Mouse (Mus musculus) brain, embryonic 14.5 days (tissue): Measurements from ENCODE around the gene Ikbke. TPM values are rescaled to one million over a fixed set of nuclear protein-coding genes. Genes with fewer than 3 reads are reported as not detected.
"Not testable (repeated sequence)": the region's sequence is repeated elsewhere in the genome, so short reads cannot be mapped to it uniquely, and the experiment has no call there.

Experiments
- DNase-seq: peaks from one replicate; pipeline ENCODE4 v3.0.0-alpha.2; 2011; ENCODE audit warnings: low read depth
- CTCF ChIP-seq: fragments of 200-500 bp; IDR thresholded peaks from 2 replicates; pipeline ENCODE4 v1.5.1; 2012; ENCODE audit warnings: inconsistent platforms, mild to moderate bottlenecking, moderate library complexity, borderline replicate concordance; ENCODE audit not compliant: insufficient read depth, insufficient read length; ENCODE audit errors: extremely low read depth
- POLR2A ChIP-seq: fragments of 200-500 bp; IDR thresholded peaks from 2 replicates; pipeline ENCODE4 v1.6.1; 2012; ENCODE audit warnings: mild to moderate bottlenecking, inconsistent platforms, borderline replicate concordance; ENCODE audit not compliant: poor library complexity, insufficient read depth, insufficient read length, severe bottlenecking; ENCODE audit errors: extremely low read depth
- polyA plus RNA-seq: library from polyadenylated mRNA; depleted of rRNA; stranded (reverse); fragments of >200 nt; gene quantifications from 2 replicates; pipeline ENCODE4 v1.2.3, GENCODE M21; 2012; rRNA removed

The Ikbke gene
- polyA plus RNA-seq: 1.2 and 1.8 TPM in 2 replicates

- no peak for TF ChIP-seq POLR2A
- no peak for TF ChIP-seq CTCF
- DNase-seq: no peak
Measured at GRCm38 (mm10) chr1:131279456-131279776, at the start of gene Ikbke. Ikbke (minus strand) TSS chr1:131279606.

DNA sequence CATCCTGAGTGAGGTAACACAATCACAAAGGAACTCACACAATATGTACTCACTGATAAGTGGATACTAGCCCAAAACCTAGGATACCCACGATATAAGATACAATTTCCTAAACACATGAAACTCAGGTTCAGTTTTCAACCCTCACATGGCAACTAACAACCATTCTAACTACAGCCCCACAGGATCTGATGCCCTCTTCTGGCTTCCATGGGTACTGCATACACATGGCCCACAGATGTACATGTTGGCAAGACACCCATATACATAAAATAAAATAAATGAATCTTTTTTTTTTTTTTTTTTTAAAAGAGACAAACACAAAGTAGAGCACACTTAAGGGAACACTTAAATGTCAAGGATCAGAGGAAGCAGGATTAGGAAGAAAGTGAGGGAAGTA, 49.7 kb upstream of the Ikbke start:
- DNase-seq: not testable (repeated sequence)
- peak; percentile 20; the same call in 1 of the 2 replicates for TF ChIP-seq CTCF

DNA sequence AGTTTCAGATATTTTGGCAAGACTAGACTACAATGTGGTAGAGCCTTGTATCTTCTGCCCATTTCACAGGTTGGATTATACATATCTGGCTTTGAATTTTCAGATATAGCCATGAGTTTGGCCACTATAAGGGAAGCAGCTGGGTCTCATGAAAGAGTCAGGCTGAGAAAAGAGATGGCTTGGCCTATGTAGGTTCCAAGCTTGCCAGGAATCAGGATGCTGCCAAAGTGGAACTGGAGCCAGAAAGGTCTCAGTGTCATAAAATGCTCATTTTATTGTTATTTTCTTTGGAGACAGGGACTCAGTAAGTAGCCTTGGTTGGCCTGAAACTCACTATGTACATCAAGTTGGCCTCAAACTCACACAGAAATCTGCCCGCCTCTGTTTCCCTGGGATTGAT, 47.8 kb upstream of the Ikbke start:
- TF ChIP-seq POLR2A: no peak
- TF ChIP-seq CTCF: no peak
- no peak for DNase-seq

DNA sequence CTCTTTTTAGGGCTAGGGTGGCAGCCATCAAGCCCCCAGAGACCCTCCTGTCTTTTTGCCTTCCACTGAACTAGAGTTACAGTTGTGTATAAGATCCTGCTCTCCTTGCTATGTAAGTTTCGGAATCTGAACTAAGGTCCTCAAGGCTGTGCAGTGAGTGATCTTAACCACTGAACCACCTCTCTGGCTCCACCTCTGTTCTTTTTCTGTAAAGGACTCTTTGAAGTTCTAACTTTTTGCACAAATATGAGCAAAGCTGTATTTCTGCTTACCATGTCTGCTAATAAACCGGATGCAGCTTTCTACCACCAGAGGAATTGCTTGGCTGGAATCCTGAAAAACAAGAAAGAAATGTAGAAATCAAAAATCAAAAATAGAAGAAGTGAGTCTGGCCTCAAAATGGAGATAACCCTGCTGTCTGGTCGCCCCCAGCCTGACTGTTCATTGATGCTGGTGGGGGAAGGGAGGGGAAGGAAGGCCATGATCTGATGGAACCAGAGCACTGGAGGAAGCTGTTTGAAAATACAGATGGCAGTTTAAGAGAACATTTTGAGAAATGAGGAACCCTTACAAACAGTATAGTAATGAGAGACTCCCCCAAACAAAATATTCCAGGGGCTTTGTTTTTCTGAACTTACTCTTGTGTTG, 45.5 kb upstream of the Ikbke start:
- TF ChIP-seq POLR2A (no peak), CTCF (no peak)
- no peak for DNase-seq

- peak; percentile 40; the same call in 1 of the 2 replicates for TF ChIP-seq CTCF
- TF ChIP-seq POLR2A: no peak
- peak; percentile 41 for DNase-seq
Measured at GRCm38 (mm10) chr1:131319598-131320330, 40.4 kb upstream of the Ikbke start.

DNA sequence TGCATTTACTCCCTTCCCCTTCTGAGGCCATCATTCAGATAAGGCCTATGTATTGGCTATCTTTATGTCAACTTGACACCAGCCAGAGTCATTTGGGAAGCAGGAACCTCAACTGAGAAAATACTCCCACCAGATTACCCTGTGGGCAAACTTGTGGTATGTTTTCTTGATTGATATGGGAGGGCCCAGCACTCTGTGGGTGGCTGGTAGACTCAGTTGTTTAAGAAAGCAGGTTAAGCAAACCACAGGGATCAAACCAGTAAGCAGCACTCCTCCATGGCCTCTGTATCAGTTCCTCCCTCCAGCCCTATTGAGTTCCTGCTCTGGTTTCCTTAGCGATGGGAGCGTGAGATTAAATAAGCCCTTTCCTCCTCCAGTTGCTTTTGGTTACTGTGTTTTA, 39.0 kb upstream of the Ikbke start:
- no peak for DNase-seq
- TF ChIP-seq POLR2A (no peak), CTCF (no peak)

DNA sequence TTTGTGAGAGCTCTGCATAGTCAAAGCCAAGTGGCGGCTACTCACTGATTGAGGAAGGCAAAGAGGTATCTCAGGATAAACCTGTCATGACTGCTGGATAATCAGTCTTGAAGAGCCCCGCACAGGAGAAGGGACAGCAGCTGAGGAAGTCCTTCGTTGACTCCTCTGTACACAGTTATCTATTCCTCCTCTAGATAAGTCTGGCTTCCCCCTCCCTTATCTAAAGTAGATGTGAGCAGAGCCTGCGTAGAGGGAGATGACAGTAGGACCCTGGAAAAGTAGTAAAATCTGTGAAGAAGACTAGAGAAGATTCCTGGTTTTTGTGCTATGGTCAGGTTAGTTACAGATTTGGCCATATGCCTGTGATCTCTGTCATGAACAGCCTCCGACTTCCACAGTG, 38.2 kb upstream of the Ikbke start:
- TF ChIP-seq CTCF (no peak), POLR2A (no peak)

GRCm38 (mm10) chr1:131311284-131311683, 31.9 kb upstream of the Ikbke start:
- no peak for DNase-seq
- no peak for TF ChIP-seq CTCF
- TF ChIP-seq POLR2A: no peak

More for the DNA sequence above, 38.2 kb upstream of the Ikbke start:
- no peak for DNase-seq

- no peak for TF ChIP-seq CTCF
- no peak for TF ChIP-seq POLR2A
- DNase-seq: peak; percentile 12
Measured at GRCm38 (mm10) chr1:131310237-131310818, 30.9 kb upstream of the Ikbke start.

DNA sequence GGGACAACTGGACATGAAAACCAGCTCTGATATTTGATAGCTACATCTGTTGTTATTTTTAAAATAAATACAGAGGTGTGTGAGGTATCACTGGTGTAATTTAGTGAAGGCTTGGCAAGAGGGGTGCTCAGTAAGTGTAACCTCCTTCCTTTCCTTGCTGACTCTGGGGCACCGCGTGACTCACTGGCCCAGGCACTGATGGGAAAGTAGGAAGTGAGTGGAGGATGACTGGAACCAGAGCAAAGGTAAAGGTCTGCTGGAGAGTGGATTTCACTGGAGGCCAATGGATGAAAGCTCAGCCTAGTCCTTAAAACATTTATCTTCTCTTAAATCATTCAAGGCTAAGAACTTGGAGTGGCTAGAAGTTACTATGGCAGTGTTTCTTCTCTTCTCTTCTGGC, 21.3 kb upstream of the Ikbke start:
- DNase-seq: no peak
- TF ChIP-seq CTCF (no peak), POLR2A (no peak)

DNA sequence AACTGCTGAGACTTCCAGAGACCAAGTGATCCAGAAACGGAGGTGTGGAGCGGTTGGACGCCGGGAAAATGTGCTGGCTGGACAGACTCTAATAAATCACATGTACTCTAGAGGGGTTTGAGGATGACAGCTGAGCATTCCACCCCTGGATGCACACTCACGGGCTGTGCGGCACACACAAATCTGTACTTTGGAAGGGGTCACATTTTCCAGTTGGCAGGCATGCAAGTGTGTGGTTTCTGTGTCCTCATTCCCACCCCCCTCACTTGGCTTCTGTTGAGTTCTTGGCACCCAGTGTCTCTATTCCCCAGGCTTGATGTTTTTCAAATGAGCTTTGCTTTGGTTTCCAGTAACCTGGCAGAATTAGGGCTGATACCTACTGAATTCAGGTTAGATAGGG, 20.4 kb upstream of the Ikbke start:
- DNase-seq: peak; percentile 23
- no peak for TF ChIP-seq CTCF
- no peak for TF ChIP-seq POLR2A

DNA sequence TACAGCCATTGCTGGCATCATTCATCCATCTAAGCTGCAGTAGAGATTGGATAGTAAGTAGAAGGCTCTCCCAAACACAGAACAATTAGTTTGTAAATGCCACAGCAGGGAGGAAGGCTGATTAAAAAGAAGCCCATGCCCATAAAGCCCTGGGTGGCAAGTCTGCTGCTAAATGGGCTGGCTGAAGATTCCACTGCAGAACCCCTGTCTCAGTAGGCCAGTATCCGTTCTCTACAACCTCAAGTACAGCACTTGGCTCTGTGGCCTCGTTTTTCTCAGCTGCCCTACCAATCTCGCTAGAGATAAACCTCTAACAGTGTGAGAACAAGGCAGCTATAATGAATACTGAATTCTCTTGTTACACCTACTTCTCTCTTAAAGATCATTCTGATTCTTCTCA, 19.8 kb upstream of the Ikbke start:
- DNase-seq: no peak
- TF ChIP-seq POLR2A (no peak), CTCF (no peak)

- DNase-seq: no peak
- TF ChIP-seq POLR2A (no peak), CTCF (no peak)
Measured at GRCm38 (mm10) chr1:131298171-131298570, 18.8 kb upstream of the Ikbke start.
